In genomic region chr2:52422871-52423610, GRCm38 (mm10) we compare ENCODE assay signal across 9 mouse cellular contexts. TPM values are rescaled to one million over a fixed set of nuclear protein-coding genes. Genes with fewer than 3 reads are reported as not detected.
DNase-seq lines count a peak whose midpoint lies in the region; ATAC-seq and TF ChIP-seq lines count a peak whose summit lies in the region.
"Had no signal": no experiment of that assay in that cellular context is flagged by ENCODE, and none has a peak within 500 bp of the region (broad histone marks: within the 10 kb centered on the region; RNA-seq: fewer than 3 reads in every experiment).

No protein-coding gene starts in this region.

- no peak for ATAC-seq in hindbrain, embryonic 15.5 days (ENCODE audit: low FRiP score, low read depth)
- no peak for ATAC-seq in midbrain, embryonic 14.5 days (ENCODE audit: low FRiP score, low TSS enrichment)
- ATAC-seq: Patski had no signal

- H3K9ac ChIP-seq in hindbrain, embryonic 15.5 days = peak overlapping the region; percentile 80; the same call in 1 of the 2 replicates
- H3K9ac ChIP-seq in midbrain, embryonic 14.5 days (replicated peaks; ENCODE audit: low read length) = peak overlapping the region; percentile 90

- DNase-seq in kidney, adult 2 months = peak; percentile 35
- no peak for DNase-seq in kidney, adult 18-20 months
- no peak for DNase-seq in midbrain, embryonic 14.5 days
- no peak for DNase-seq in adipocyte (ENCODE audit: low spot score)
- DNase-seq in right cerebral cortex, postnatal 4 days = no peak
- no peak for DNase-seq in MN1 (ENCODE audit: low spot score)

- no peak for TF ChIP-seq POLR2A in kidney, adult 2 months (IDR thresholded peaks at IDR 0.05; ENCODE audit: low read depth, low read length)
- TF ChIP-seq POLR2A in bone marrow macrophage, adult 2 months (IDR thresholded peaks at IDR 0.05; ENCODE audit: borderline replicate concordance, low read depth, low read length) = no peak

- no peak for TF ChIP-seq CTCF in kidney, adult 2 months (conservative IDR thresholded peaks at IDR 0.05; ENCODE audit: insufficient read depth, insufficient read length, low read depth, low read length)
- TF ChIP-seq CTCF in bone marrow macrophage, adult 2 months (IDR thresholded peaks at IDR 0.05; ENCODE audit: low read depth, low read length) = no peak

- 0 out of 2 replicates have a peak overlapping the region, but pooled peaks have one; percentile 27 for H3K4me3 ChIP-seq in kidney, adult 2 months (ENCODE audit: insufficient read depth, low read depth, low read length)
- peak overlapping the region; percentile 84 for H3K4me3 ChIP-seq in bone marrow macrophage, adult 2 months (ENCODE audit: insufficient read depth, low read length)
- H3K4me3 ChIP-seq in hindbrain, embryonic 15.5 days = peak overlapping the region; percentile 83
- peak overlapping the region; percentile 93 for H3K4me3 ChIP-seq in midbrain, embryonic 14.5 days (replicated peaks; ENCODE audit: low read depth, low read length)

- H3K27ac ChIP-seq in kidney, adult 2 months (ENCODE audit: insufficient read depth, low read depth, low read length) = no peak overlapping the region
- no peak overlapping the region for H3K27ac ChIP-seq in bone marrow macrophage, adult 2 months (ENCODE audit: insufficient read depth, low read depth, low read length)
- H3K27ac ChIP-seq in hindbrain, embryonic 15.5 days (replicated peaks) = no peak overlapping the region
- H3K27ac ChIP-seq in midbrain, embryonic 14.5 days (replicated peaks; ENCODE audit: low read depth, low read length) = no peak overlapping the region

- no peaks in the 10 kb centered on the region for H3K36me3 ChIP-seq in kidney, adult 2 months (ENCODE audit: control insufficient read depth, insufficient read depth, low read length)
- no peaks in the 10 kb centered on the region for H3K36me3 ChIP-seq in hindbrain, embryonic 15.5 days
- H3K36me3 ChIP-seq in midbrain, embryonic 14.5 days (ENCODE audit: control insufficient read depth, insufficient read depth, low read length) = no peaks in the 10 kb centered on the region

- H3K4me2 ChIP-seq in hindbrain, embryonic 15.5 days = peak overlapping the region; percentile 84
- peak overlapping the region; percentile 71 for H3K4me2 ChIP-seq in midbrain, embryonic 14.5 days (ENCODE audit: low read length)

- no peaks in the 10 kb centered on the region for H3K9me3 ChIP-seq in hindbrain, embryonic 15.5 days
- no peaks in the 10 kb centered on the region for H3K9me3 ChIP-seq in midbrain, embryonic 14.5 days (ENCODE audit: control insufficient read depth, low read length)

- H3K27me3 ChIP-seq in kidney, adult 2 months (replicated peaks; ENCODE audit: control insufficient read depth, insufficient read depth, low read length) = no peaks in the 10 kb centered on the region
- no peaks in the 10 kb centered on the region for H3K27me3 ChIP-seq in hindbrain, embryonic 15.5 days
- H3K27me3 ChIP-seq in midbrain, embryonic 14.5 days (ENCODE audit: control insufficient read depth, insufficient read depth, low read length) = no peaks in the 10 kb centered on the region
- H3K27me3 ChIP-seq: Patski had no signal

- H3K4me1 ChIP-seq in kidney, adult 2 months (ENCODE audit: control insufficient read depth, insufficient read depth, low read length) = peaks cover 19% of the 10 kb centered on the region
- H3K4me1 ChIP-seq in bone marrow macrophage, adult 2 months (ENCODE audit: control insufficient read depth, insufficient read depth, low read length) = peaks cover 38% of the 10 kb centered on the region
- H3K4me1 ChIP-seq in hindbrain, embryonic 15.5 days (replicated peaks) = peaks cover 40% of the 10 kb centered on the region
- peaks cover 19% of the 10 kb centered on the region for H3K4me1 ChIP-seq in midbrain, embryonic 14.5 days (ENCODE audit: control insufficient read depth, insufficient read depth, low read length)

- 24% methylated on average over 8 of the region's 8 CpGs for WGBS in kidney, adult 2 months
- 51% methylated on average over 8 of the region's 8 CpGs for WGBS in hindbrain, embryonic 15.5 days
- 61% methylated on average over 8 of the region's 8 CpGs for WGBS in midbrain, embryonic 14.5 days

RNA-seq across cellular contexts. Expression of gene Arl5a, which starts 1.7 kb away (rescaled TPM):
- 12.4 and 14.7 TPM in 2 replicates for polyA plus RNA-seq in kidney, adult 2 months (2012; rRNA removed)
- 37.8 and 39.5 TPM in 2 replicates for polyA plus RNA-seq in bone marrow macrophage, adult 2 months (2012; ENCODE audit: insufficient read depth, insufficient read length, missing spikeins)
- 38.3 and 39.1 TPM in 2 replicates for polyA plus RNA-seq in hindbrain, embryonic 15.5 days (2015; fragmentation: Nextera tagmentation; extraction: Ambion mirVana)
- polyA plus RNA-seq in midbrain, embryonic 14.5 days (2014; fragmentation: Nextera tagmentation; extraction: Ambion mirVana) = 40.8 and 66.2 TPM in 2 replicates

RNA-seq across cellular contexts. Expression of gene Neb, which starts 44.8 kb away (rescaled TPM):
- polyA plus RNA-seq in kidney, adult 2 months (2012; rRNA removed) = 0.12 and 5.9 TPM in 2 replicates
- 0.31 and 0.58 TPM in 2 replicates for polyA plus RNA-seq in bone marrow macrophage, adult 2 months (2012; ENCODE audit: insufficient read depth, insufficient read length, missing spikeins)
- polyA plus RNA-seq in hindbrain, embryonic 15.5 days (2015; fragmentation: Nextera tagmentation; extraction: Ambion mirVana) = 0.36 and 1.3 TPM in 2 replicates
- 0.18 and 0.45 TPM in 2 replicates for polyA plus RNA-seq in midbrain, embryonic 14.5 days (2014; fragmentation: Nextera tagmentation; extraction: Ambion mirVana)

Comparison
In these comparisons a context has a peak if more than half of its experiments do, and no peak if none do; other contexts are left out.
1. H3K4me3 ChIP-seq: peak in every context shown above with its lines; median percentile 93 in midbrain, embryonic 14.5 days; 84 in bone marrow macrophage, adult 2 months; 83 in hindbrain, embryonic 15.5 days; 27 in kidney, adult 2 months.